17 mouse cellular contexts compared by ENCODE assay signal in the genomic region with DNA sequence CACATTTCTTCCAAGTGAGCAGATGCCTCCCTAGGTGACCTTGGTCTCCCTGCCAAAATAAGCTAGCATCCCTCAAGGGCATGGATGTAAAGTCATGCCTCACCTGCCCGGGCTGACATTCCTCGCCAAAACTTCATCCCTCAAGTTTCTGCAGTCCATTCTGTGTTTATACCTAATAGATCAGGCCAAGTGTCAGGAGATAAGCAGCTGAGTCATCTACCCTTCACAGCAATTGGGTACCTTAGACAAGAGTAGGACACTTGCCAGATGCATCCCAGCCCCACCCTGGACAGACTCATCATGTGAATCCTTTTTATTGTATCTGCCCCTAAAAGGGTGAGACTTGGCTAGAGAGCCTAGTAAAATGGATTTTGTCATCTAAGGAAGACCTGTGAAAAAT.
"Had no signal": no experiment of that assay in that cellular context is flagged by ENCODE, and none has a peak within 500 bp of the region (broad histone marks: within the 10 kb centered on the region; RNA-seq: fewer than 3 reads in every experiment).

No protein-coding gene starts in this region.

- H3K9me3 ChIP-seq: midbrain, embryonic 10.5 days; midbrain, embryonic 12.5 days; neural tube, embryonic 13.5 days; neural tube, embryonic 15.5 days; stomach, embryonic 15.5 days had no signal

- H3K4me3 ChIP-seq: midbrain, embryonic 10.5 days; midbrain, embryonic 12.5 days; myocyte; neural tube, embryonic 13.5 days; neural tube, embryonic 15.5 days; stomach, embryonic 15.5 days had no signal

- H3K36me3 ChIP-seq: midbrain, embryonic 10.5 days; midbrain, embryonic 12.5 days; neural tube, embryonic 13.5 days; neural tube, embryonic 15.5 days; stomach, embryonic 15.5 days had no signal

- ATAC-seq: midbrain, embryonic 16.5 days had no signal

- H3K4me2 ChIP-seq: lung, embryonic 14.5 days; midbrain, embryonic 12.5 days; neural tube, embryonic 13.5 days; neural tube, embryonic 15.5 days; stomach, embryonic 15.5 days had no signal

- H3K9ac ChIP-seq: lung, embryonic 14.5 days; midbrain, embryonic 12.5 days; neural tube, embryonic 13.5 days; neural tube, embryonic 15.5 days; stomach, embryonic 15.5 days had no signal

- H3K27me3 ChIP-seq: midbrain, embryonic 12.5 days; neural tube, embryonic 13.5 days; neural tube, embryonic 15.5 days; stomach, embryonic 15.5 days had no signal

- DNase-seq: lung, postnatal 10 days; lung, postnatal 4 days; midbrain, embryonic 14.5 days; retina, postnatal 1 day; right cerebral cortex, adult 18-20 months; right cerebral cortex, postnatal 14 days; thymus, adult 2 months; thymus, postnatal 25 days; thymus, postnatal 4 days had no signal

- H3K4me1 ChIP-seq: midbrain, embryonic 10.5 days; midbrain, embryonic 12.5 days; neural tube, embryonic 13.5 days; stomach, embryonic 15.5 days had no signal

- H3K27ac ChIP-seq: midbrain, embryonic 10.5 days; midbrain, embryonic 12.5 days; neural tube, embryonic 13.5 days; neural tube, embryonic 15.5 days; stomach, embryonic 15.5 days had no signal
